Mouse (Mus musculus) left cerebral cortex, adult 2 months (tissue): ENCODE data around the gene Ccin. TPM values are rescaled to one million over a fixed set of nuclear protein-coding genes. Genes with fewer than 3 reads are reported as not detected.

Experiments used
- DNase-seq, 2 experiments: peaks; one replicate each; pipeline ENCODE4 v3.0.0; 2021 to 2022; ENCODE audit warnings: low spot score in 2 of 2, mixed read lengths in 1 of 2; ENCODE audit errors: extremely low spot score in 1 of 2
- H3K27ac ChIP-seq: fragments of 200-600 bp; 2 replicates; pipeline ENCODE4 v1.8.1; 2022
- H3K4me3 ChIP-seq: fragments of 200-600 bp; 2 replicates; pipeline ENCODE4 v1.8.1; 2022
- CTCF ChIP-seq: fragments of 200-600 bp; IDR thresholded peaks from 2 replicates; pipeline ENCODE4 v1.8.1; 2022; ENCODE audit warnings: antibody characterized with exemption, mild to moderate bottlenecking, moderate library complexity
- intact Hi-C: fragments of 180-260 bp; cut with DNase I; formaldehyde crosslinking; loops from one replicate; pipeline ENCODE4 v1.15.1; 2025
- total RNA-seq, 2 experiments: library from RNA; stranded (reverse); gene quantifications; 2 replicates each; pipeline ENCODE4 v1.2.3; 2021

Ccin gene
- total RNA-seq, 2 experiments from 2014 or later = not detected

DNA sequence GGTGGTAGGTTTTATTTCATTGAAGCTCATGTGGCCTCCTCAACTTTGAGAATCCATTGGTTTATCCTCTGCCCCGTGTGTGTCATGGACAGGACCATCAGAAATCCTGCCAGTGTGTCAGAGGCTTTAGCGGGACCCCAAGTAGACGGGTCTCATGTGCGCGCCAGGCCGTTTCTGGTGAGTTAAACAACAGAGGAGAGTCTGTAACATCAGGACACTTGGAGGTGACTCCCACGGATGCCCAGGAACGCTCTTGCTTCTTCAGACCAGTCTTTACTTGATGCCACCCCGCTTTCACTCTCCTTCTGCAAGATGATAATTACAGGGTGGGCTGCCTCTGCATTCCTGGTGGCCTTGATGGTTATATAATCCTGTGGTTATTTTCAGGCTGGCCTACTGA, 40.4 kb downstream of the Ccin start:
- TF ChIP-seq CTCF = no peak
- no peak overlapping the region for H3K27ac ChIP-seq
- DNase-seq = no peak
- H3K4me3 ChIP-seq = no peak overlapping the region
- intact Hi-C loops = no loop called here

DNA sequence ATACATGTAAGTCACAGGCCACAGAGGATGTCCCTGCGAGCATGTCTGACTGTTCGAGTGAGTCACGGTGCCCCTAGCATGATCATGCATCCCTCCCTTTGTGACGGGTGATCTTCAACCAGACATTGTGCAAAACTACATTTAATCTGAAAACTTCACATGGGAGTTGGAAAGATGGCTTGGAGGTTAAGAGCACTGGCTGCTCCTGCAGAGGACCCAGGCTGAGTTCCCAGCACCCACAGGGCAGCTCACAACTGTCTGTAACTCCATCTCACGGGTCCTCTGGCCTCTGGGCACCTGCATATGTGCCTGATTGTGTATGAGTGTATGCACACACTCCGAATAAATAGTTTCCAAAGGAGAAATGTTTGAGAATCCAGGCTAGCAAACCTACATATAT, 41.0 kb downstream of the Ccin start:
- Histone ChIP-seq H3K27ac (no peak overlapping the region), H3K4me3 (no peak overlapping the region)
- no peak for TF ChIP-seq CTCF
- intact Hi-C loops = no loop called here
- DNase-seq = peak in 1 of 2 experiments; percentile 8

DNA sequence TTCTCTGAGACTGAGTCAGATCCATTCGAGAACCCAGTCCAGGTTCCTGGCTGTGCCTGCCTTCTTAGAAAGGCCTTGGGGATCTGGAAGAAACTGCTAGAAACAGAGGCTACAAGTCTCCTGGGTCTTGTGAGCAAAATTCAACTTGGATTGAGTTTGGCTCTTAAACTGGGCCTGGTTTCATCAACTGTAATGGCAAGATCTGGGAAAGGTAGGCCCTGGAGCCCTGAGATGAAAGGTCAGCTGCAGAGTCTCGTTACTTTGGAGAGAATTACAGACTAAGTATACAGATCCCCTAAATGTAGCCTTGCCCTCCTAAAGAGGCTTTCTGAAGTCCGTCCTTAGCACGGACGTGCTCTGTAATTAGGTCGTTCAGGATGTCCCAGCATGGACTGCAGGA, 42.3 kb downstream of the Ccin start:
- intact Hi-C loops = no loop called here
- H3K4me3 ChIP-seq = no peak overlapping the region
- no peak overlapping the region for H3K27ac ChIP-seq
- TF ChIP-seq CTCF = no peak
- no peak for DNase-seq

DNA sequence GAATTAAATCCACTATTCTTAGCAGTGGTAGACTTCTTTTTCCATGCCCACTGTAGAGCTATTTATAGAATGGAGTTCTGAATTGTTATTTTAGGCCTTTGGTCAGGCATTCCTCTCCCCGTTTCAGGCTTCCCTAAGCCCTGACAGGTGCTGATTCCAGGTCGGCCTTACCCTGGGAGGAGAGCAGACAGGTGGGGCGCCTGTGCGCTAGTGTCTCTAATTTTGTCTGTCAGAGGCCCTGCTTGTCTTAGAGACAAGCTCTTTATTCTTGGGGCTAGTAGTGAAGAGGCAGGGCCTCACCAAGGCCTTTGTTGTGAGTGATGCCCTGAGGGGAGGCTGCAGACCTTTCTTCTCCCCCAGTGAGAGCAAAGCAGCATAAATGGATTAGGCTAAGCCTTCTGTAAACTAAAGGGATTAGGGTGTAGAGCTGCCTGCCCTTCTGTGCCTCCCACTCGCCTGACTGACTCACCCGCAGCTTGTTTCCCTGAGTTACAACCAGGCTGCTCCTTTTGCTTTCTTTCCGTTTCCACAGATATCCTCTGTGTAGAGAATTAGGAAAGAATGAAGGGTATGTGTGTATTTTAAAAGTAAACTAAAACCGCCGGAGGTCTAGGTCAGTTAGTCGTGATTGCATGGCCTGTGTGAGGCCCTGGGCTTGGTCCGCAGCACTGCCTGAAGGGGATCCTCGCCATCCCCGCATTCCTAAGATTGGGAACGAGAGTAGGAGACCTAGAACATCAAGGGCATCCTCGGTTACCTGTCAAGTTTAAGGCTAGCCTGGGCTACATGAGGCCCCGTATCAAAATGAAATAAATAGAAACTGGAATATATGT, 45.2 kb downstream of the Ccin start:
- peak; percentile 61 to 63 for DNase-seq
- H3K4me3 ChIP-seq = no peak overlapping the region
- TF ChIP-seq CTCF = no peak
- intact Hi-C loops = no loop called here
- peak overlapping the region; percentile 62 for H3K27ac ChIP-seq

DNA sequence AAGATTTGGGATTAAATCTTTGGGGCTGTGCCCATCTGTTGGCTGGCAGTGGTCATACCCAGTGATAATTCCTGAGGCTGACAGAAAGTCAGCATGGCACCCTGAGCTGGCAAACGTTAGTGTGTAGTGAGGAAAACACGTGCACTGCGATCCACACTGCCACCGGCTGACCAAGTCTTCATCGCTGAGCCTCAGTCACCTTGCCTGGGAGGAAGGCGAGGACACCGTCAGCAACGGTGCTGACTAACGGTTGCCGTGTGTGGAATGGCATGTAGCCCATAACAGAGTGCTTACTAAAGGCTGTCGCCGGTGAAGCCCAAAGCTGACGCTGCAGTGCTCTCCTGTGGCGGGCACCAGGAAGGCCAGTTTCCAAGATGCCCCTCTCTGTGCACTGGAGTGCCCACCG, 46.4 kb downstream of the Ccin start:
- Histone ChIP-seq H3K4me3 (no peak overlapping the region), H3K27ac (peak overlapping the region; percentile 62; the same call in 1 of the 2 replicates)
- peak in 1 of 2 experiments; percentile 23 for DNase-seq
- TF ChIP-seq CTCF = no peak
- intact Hi-C loops = no loop called here

DNA sequence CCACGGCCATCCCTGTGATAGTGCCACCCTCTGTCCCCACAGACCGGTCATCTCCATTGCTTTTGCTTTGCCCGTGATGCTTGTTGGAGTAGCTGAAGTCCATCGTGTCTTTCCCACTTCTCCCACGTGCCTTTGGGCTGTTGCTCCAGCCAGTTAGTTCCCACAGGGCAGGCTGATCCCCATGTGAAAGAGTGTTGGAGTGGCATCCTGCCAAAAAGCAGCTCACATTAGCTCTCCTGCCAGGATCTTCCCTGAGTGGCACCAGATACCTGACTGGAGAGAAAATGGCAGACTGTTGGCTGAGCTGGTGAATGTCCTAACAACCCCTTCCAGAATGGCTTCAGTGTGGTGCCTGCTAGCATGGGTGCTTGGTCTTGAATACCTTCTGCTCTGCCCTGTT, 48.2 kb downstream of the Ccin start:
- no peak for DNase-seq
- TF ChIP-seq CTCF = no peak
- intact Hi-C loops = no loop called here
- Histone ChIP-seq H3K4me3 (no peak overlapping the region), H3K27ac (no peak overlapping the region)

Other genes with a start within 250 kb of the Ccin start
- not detected for gene Olfr159, start 212.5 kb upstream of the Ccin start, total RNA-seq
- not detected for gene Olfr156, start 159.6 kb upstream of the Ccin start, total RNA-seq
- gene Olfr157, start 143.3 kb upstream of the Ccin start, total RNA-seq = not detected
- not detected for gene Olfr155, start 131.9 kb upstream of the Ccin start, total RNA-seq
- gene Reck, start 108.0 kb upstream of the Ccin start, total RNA-seq = 1 to 10 TPM; 7.6 to 8.6 TPM
- gene Glipr2, start 26.1 kb upstream of the Ccin start, total RNA-seq = 1 to 10 TPM; 3.4 to 3.7 TPM
- 100 to 1,000 TPM; 269 to 274 TPM for gene Clta, start 21.0 kb downstream of the Ccin start, total RNA-seq
- 10 to 100 TPM; 47.6 to 51.8 TPM for gene Gne, start 100.7 kb downstream of the Ccin start, total RNA-seq